Mouse (Mus musculus) testis, adult 2 months (tissue): ENCODE data around the gene Celsr1.

ENCODE experiments used
- CTCF ChIP-seq: fragments of 200-500 bp; IDR thresholded peaks from 2 replicates; pipeline ENCODE4 v1.5.1; 2012; ENCODE audit warnings: low read depth, mild to moderate bottlenecking, inconsistent platforms, low read length, moderate library complexity; ENCODE audit not compliant: control insufficient read depth, insufficient read depth, insufficient replicate concordance
- POLR2A ChIP-seq: fragments of 200-500 bp; IDR thresholded peaks from 2 replicates; pipeline ENCODE4 v1.6.1; 2012; ENCODE audit warnings: low read depth, mild to moderate bottlenecking, inconsistent platforms, low read length, moderate library complexity; ENCODE audit not compliant: control insufficient read depth

GRCm38 (mm10) chr15:85962691-85963090, 70.9 kb downstream of the Celsr1 start:
- TF ChIP-seq POLR2A: no peak
- no peak for TF ChIP-seq CTCF
